Mouse (Mus musculus) erythroblast, embryonic 14.5 days (primary cell): ENCODE data around the gene AI182371. TPM values are rescaled to one million over a fixed set of nuclear protein-coding genes. Genes with fewer than 3 reads are reported as not detected.

Experiments
- H3K27me3 ChIP-seq: 2 replicates; pipeline ENCODE4 v1.6.1; 2012; ENCODE audit warnings: inconsistent platforms; ENCODE audit not compliant: control insufficient read depth
- H3K36me3 ChIP-seq: 2 replicates; pipeline ENCODE4 v1.6.1; 2012; ENCODE audit warnings: mild to moderate bottlenecking, inconsistent platforms; ENCODE audit not compliant: control insufficient read depth
- H3K4me1 ChIP-seq: 2 replicates; pipeline ENCODE4 v1.6.1; 2012; ENCODE audit warnings: inconsistent platforms; ENCODE audit not compliant: control insufficient read depth
- H3K4me3 ChIP-seq: replicated peaks from 2 replicates; pipeline ENCODE3; 2012; ENCODE audit warnings: moderate library complexity, mild to moderate bottlenecking, inconsistent platforms
- H3K9me3 ChIP-seq: 2 replicates; pipeline ENCODE4 v1.6.1; 2012; ENCODE audit warnings: low read length, inconsistent platforms, mixed read lengths; ENCODE audit not compliant: control insufficient read depth
- GATA1 ChIP-seq: IDR thresholded peaks from 2 replicates; pipeline ENCODE4 v1.6.1; 2012; ENCODE audit warnings: low read length, inconsistent platforms, mixed read lengths
- TAL1 ChIP-seq: IDR thresholded peaks from 3 replicates; pipeline ENCODE4 v1.6.1; 2012; ENCODE audit warnings: low read length, inconsistent platforms, mixed read lengths
- polyA plus RNA-seq: library from polyadenylated mRNA; stranded (reverse); fragments of >175 nt; gene quantifications from 2 replicates; pipeline ENCODE4 v1.2.3, GENCODE M21; 2012

AI182371 gene
- polyA plus RNA-seq, 1 experiment = not detected

DNA sequence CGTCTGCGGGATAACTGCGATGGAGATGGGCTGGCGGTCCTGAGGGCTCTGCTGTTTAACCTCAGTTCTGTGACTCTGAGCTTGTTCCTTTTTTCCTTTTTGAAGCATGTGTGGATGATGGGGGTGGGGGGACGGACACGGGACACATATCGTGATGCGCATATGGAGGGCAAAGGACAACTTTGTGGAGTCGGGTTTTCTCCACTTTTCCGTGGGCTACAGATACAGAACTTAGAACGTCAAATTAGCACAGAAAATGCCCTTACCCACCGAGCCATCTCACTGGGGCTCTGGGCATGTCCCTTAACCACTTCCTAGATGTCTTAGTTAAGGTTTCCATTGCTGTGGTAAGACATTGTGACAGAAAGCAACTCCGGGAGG lies 8.6 kb upstream of the AI182371 start:
- Histone ChIP-seq H3K4me3 (peak overlapping the region; percentile 81), H3K9me3 (no peaks in the 10 kb centered on the region), H3K27me3 (no peaks in the 10 kb centered on the region), H3K36me3 (peaks cover 10% of the 10 kb centered on the region), H3K4me1 (peaks cover 31% of the 10 kb centered on the region)
- TF ChIP-seq TAL1 = no peak
- TF ChIP-seq GATA1 = no peak

DNA sequence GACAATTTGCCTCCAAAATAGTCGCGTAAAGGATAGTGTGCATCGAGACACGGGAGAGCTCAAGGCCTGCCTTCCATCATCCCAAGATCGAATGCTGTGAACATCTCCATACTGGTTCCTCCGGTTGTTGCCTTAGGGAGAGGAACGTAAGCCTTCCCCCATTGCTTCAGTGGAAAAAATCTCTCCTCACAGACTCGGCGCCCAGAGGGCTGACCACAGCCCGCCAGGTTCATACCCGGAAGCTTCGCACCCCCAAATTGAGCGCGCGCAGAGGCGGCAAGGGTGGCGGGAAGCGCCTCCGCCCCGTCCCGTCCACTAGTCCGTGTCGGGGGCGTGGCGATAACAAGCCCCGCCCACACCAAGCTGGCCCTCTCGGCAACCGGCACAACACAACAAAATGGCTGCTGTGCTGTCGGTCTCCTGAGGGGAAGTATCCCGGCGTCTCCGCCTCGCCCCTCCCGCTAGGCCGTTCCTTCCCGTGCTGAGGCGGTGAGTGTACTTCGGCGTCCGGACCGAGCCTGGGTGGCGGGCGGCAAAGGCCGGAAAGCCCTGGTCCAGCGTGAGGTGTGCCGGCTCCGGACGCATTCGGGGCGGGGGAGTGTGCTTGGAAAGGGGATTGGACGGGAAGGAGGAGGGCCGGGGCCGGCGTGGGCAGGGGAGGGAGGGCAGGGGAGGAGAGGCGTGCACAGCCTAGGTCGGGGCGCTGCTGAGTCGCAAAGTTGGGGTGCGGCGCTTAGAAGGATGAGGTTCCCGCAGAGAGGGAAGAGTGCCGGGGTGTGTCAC lies 8.0 kb upstream of the AI182371 start, which contains the start of gene Cntrl:
TSS of gene Cntrl (plus strand) at position 352 of the 783 bp plus-strand sequence.
- H3K9me3 ChIP-seq = no peaks in the 10 kb centered on the region
- peaks cover 31% of the 10 kb centered on the region for H3K4me1 ChIP-seq
- peak within 1 kb of the TSS; percentile 81 for H3K4me3 ChIP-seq
- H3K36me3 ChIP-seq = peaks cover 6% of the 10 kb centered on the region; the same call in 1 of the 2 replicates
- TF ChIP-seq TAL1 = no peak
- 0 out of 2 replicates have a peak, but pooled peaks have one; percentile 12 for TF ChIP-seq GATA1
- H3K27me3 ChIP-seq = no peaks in the 10 kb centered on the region

DNA sequence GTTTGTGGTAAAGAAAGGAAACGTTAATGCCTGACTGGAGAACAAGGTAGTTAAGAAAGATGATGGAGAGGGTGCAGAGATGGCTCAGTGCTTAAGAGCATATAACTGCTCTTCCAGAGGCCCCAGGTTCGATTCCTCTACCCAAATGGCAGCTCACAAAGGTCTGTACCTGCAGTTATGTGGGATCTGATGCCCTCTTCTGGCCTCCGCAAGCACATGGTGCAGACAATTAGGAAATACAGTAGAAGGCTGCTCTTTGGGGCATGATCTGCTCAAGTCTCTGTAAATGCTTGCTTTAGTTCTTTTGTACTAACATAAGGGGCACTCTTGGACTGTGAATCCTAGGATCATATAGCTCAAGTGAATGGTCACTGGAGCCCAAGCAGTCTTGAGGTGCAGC lies 7.4 kb upstream of the AI182371 start:
- H3K4me1 ChIP-seq = peaks cover 31% of the 10 kb centered on the region
- peak overlapping the region; percentile 81 for H3K4me3 ChIP-seq
- no peak for TF ChIP-seq GATA1
- no peak for TF ChIP-seq TAL1
- peaks cover 4% of the 10 kb centered on the region; the same call in 1 of the 2 replicates for H3K36me3 ChIP-seq
- H3K27me3 ChIP-seq = no peaks in the 10 kb centered on the region
- H3K9me3 ChIP-seq = no peaks in the 10 kb centered on the region

DNA sequence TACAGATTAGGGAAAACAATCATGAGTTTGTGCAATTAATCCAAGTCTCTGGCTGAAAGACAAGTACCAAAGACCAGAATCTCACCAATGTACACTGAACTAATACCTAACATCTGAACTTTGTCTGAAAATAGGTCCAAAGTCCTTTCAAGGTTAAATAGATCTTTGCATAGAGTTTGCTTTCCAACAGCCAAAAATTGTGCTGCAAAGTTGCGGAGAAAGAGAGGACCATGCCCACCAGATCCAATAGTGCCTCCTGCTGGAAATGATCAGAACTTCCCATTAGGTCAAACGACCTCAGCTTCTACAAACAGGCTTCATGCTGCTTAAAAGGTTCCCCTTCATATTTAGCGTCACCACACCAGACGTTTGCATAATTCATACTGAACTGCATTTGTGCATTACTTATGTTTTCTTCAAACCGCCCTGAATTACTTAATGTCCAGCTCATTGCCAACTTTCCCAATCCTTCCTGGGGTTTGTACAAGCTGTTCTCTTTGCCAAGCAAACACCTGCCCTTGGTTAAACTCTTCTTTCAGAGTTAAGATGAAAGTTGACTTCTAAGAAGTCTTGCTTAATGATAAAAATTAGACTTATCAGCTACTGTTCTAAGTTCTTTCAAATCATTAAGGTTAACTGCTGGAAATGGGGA lies 6.8 kb upstream of the AI182371 start:
- no peak overlapping the region for H3K4me3 ChIP-seq
- H3K9me3 ChIP-seq = no peaks in the 10 kb centered on the region
- no peaks in the 10 kb centered on the region for H3K27me3 ChIP-seq
- TF ChIP-seq GATA1 = no peak
- TF ChIP-seq TAL1 = no peak
- H3K4me1 ChIP-seq = peaks cover 31% of the 10 kb centered on the region
- peaks cover 2% of the 10 kb centered on the region; the same call in 1 of the 2 replicates for H3K36me3 ChIP-seq

DNA sequence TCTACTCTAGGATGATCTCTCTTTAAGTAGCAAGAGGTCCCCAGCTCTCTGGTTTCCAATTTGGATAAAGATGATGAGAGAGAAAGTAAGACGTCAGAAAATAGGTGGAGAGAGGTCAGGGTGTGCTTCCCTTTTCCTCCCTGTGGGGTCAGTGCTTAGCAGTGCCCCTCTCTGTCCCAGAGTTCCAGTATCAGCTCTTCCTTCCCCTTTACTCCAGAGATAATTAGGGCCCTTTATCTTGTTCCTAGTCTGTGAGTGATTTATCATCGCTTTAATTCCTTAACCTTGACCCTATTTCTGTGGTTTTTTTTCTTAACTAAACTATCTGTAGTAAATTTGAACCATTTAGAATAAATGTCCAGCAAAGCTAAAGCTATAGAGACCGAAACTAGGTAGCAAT lies 3.5 kb upstream of the AI182371 start:
- H3K9me3 ChIP-seq = no peaks in the 10 kb centered on the region
- TF ChIP-seq GATA1 = no peak
- no peak for TF ChIP-seq TAL1
- H3K27me3 ChIP-seq = no peaks in the 10 kb centered on the region
- peaks cover 15% of the 10 kb centered on the region for H3K4me1 ChIP-seq
- no peak overlapping the region for H3K4me3 ChIP-seq
- H3K36me3 ChIP-seq = no peaks in the 10 kb centered on the region

DNA sequence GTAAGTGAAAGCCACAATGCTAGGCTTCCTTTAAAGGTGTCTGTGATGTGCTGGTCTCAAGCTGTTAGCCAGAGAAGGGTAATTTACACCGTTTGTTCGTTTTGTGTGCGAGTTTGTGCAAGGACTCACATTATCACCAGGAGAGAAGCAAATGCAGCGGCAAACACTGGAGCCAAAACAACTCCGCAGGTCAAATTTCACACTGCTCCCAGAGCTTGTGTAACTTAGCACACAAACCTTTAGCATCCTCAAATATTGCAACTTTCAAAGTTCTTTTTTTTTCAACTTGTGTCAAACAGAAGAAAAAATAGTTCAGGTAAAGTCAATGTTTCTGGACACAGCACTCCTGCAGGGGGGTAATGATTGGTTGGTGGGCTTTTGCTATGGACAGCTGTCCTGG lies 2.2 kb upstream of the AI182371 start:
- Histone ChIP-seq H3K4me3 (no peak overlapping the region), H3K4me1 (peaks cover 3% of the 10 kb centered on the region), H3K36me3 (no peaks in the 10 kb centered on the region), H3K27me3 (no peaks in the 10 kb centered on the region), H3K9me3 (no peaks in the 10 kb centered on the region)
- TF ChIP-seq TAL1 = no peak

DNA sequence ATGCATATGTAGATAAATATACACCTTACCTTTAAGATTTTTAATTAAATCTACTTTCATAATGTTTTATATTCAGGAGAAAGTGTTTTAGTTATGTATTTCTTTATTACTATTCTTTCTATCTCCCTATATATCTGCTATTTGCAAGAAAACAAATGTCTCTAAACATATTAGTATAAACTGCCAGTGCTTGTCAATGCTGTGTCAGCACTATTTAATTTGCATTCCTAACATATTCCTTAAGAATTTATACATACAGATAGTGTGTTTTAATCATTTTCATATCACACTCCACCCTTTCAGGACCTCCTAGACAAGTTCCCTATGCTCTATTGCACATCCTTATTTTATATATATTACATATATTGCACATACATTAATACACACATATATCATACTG lies 1.4 kb upstream of the AI182371 start:
- no peak overlapping the region for H3K4me3 ChIP-seq
- no peaks in the 10 kb centered on the region for H3K36me3 ChIP-seq
- H3K9me3 ChIP-seq = 0 out of 2 replicates have a peak, but pooled peaks cover 1% of the 10 kb centered on the region
- H3K27me3 ChIP-seq = no peaks in the 10 kb centered on the region
- no peaks in the 10 kb centered on the region; the same call in 1 of the 2 replicates for H3K4me1 ChIP-seq
- TF ChIP-seq TAL1 (no peak), GATA1 (no peak)

DNA sequence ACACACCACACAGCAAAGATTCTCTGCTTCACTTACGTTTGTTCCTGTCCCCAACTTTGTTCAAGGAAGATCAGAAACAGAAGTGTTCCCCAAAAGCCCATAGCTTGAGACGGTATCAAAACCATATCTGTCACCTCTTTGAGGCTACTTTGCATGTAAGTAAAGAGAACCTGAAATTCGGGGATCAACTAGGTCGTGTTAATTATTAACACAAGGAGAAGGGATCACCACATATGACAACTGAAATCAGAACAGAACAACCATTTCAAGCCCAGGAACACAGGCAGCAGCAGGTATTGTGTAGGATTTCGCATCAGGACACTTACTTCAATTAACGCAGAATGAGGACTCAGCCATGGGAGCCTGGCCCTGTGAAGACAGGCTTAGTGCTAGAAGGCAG lies 814 bp downstream of the AI182371 start:
- Histone ChIP-seq H3K36me3 (no peaks in the 10 kb centered on the region), H3K4me3 (no peak overlapping the region), H3K9me3 (0 out of 2 replicates have a peak, but pooled peaks cover 2% of the 10 kb centered on the region), H3K27me3 (no peaks in the 10 kb centered on the region), H3K4me1 (no peaks in the 10 kb centered on the region; the same call in 1 of the 2 replicates)
- no peak for TF ChIP-seq GATA1
- no peak for TF ChIP-seq TAL1

DNA sequence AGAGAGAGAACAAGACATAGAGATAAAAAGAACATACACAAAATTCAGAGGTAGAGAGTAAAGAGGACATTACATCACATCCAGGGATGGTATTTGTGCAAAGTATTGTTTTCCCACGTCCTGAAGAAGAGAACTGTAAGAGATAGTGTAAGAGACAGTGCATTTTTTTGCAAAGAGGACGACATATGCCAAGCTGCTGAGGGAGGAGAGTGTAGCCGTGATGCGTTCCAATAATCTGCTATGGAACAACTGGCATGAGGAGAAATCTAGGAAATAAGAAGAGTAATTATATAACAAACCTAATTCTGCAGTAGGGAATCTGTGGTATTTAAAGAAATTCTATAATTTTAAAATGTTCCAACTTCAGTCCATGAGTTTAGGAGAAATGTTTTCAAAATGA lies 13.9 kb downstream of the AI182371 start:
- Histone ChIP-seq H3K36me3 (no peaks in the 10 kb centered on the region; the same call in 1 of the 2 replicates), H3K4me1 (no peaks in the 10 kb centered on the region), H3K27me3 (no peaks in the 10 kb centered on the region), H3K9me3 (no peaks in the 10 kb centered on the region), H3K4me3 (no peak overlapping the region)
- no peak for TF ChIP-seq TAL1
- no peak for TF ChIP-seq GATA1

DNA sequence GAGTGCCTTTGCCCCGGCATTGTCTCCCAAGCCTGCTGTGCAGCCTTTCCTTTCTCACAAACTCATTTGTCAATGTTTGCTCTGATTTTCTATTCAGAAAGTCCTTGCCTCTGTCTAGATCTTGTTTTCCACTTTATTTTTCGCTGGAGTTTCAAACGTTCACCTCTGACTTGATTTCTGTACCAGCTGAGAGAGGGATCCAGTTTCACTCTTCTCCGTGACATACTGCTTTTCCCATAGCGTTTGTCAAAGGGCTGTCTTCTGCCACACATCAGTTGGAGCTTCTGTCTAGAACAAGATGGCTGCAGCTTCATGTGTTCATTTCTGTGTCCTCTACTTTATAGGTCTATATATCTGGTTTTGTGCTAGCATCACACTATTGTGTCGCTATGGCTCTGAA lies 22.2 kb downstream of the AI182371 start:
- H3K27me3 ChIP-seq = no peaks in the 10 kb centered on the region
- H3K4me1 ChIP-seq = no peaks in the 10 kb centered on the region
- no peaks in the 10 kb centered on the region; the same call in 1 of the 2 replicates for H3K36me3 ChIP-seq
- H3K9me3 ChIP-seq = no peaks in the 10 kb centered on the region
- no peak overlapping the region for H3K4me3 ChIP-seq
- TF ChIP-seq GATA1 (no peak), TAL1 (no peak)
